Mouse (Mus musculus) myocyte (in vitro differentiated cells): ENCODE measurements around the gene Atrip. TPM values are rescaled to one million over a fixed set of nuclear protein-coding genes. Genes with fewer than 3 reads are reported as not detected.

Experiments used
- H3K27me3 ChIP-seq: one replicate; pipeline ENCODE4 v1.6.1; 2011; ENCODE audit not compliant: control insufficient read depth, insufficient read depth, insufficient read length
- H3K36me3 ChIP-seq: one replicate; pipeline ENCODE4 v1.6.1; 2011; ENCODE audit not compliant: control insufficient read depth, insufficient read depth
- H3K4me2 ChIP-seq: one replicate; pipeline ENCODE4 v1.6.1; 2011; ENCODE audit warnings: low read depth, control low read depth
- H3K4me3 ChIP-seq: one replicate; pipeline ENCODE4 v1.5.1; 2011; ENCODE audit warnings: mild to moderate bottlenecking, control low read depth, moderate library complexity
- H3K79me2 ChIP-seq: one replicate; pipeline ENCODE4 v1.6.1; 2011; ENCODE audit not compliant: control insufficient read depth, insufficient read depth
- H3ac ChIP-seq: one replicate; pipeline ENCODE4 v1.6.1; 2011; ENCODE audit not compliant: control insufficient read depth, insufficient read length
- CEBPB ChIP-seq: IDR thresholded peaks from 2 replicates; pipeline ENCODE4 v1.6.1; 2011; ENCODE audit warnings: mild to moderate bottlenecking, moderate library complexity; ENCODE audit not compliant: poor library complexity, insufficient read depth, severe bottlenecking
- E2F4 ChIP-seq: IDR thresholded peaks from one replicate; pipeline ENCODE4 v1.6.1; 2011; ENCODE audit warnings: mild to moderate bottlenecking, control low read depth, moderate library complexity; ENCODE audit not compliant: insufficient read depth
- MAX ChIP-seq: IDR thresholded peaks from one replicate; pipeline ENCODE4 v1.6.1; 2011; ENCODE audit warnings: low read depth, mild to moderate bottlenecking, control low read depth
- MYOD1 ChIP-seq, 3 experiments: IDR thresholded peaks; one replicate each; pipeline ENCODE4 v1.6.1; 2011; ENCODE audit warnings: control low read depth in 2 of 3, low read depth in 2 of 3, mild to moderate bottlenecking in 2 of 3, moderate library complexity in 1 of 3; ENCODE audit not compliant: insufficient read length in 2 of 3, control insufficient read depth in 1 of 3
- MYOG ChIP-seq, 3 experiments: IDR thresholded peaks; one replicate each; pipeline ENCODE4 v1.6.1; 2011; ENCODE audit warnings: control low read depth in 2 of 3, low read depth in 2 of 3, mild to moderate bottlenecking in 2 of 3; ENCODE audit not compliant: insufficient read length in 2 of 3, control insufficient read depth in 1 of 3, insufficient read depth in 1 of 3
- POLR2A ChIP-seq: IDR thresholded peaks from one replicate; pipeline ENCODE4 v1.6.1; 2011; ENCODE audit warnings: low read depth, mild to moderate bottlenecking, control low read depth, moderate library complexity; ENCODE audit not compliant: insufficient read length
- POLR2AphosphoS2 ChIP-seq: IDR thresholded peaks from one replicate; pipeline ENCODE4 v1.6.1; 2011; ENCODE audit warnings: low read depth, control low read depth; ENCODE audit not compliant: insufficient read length
- REST ChIP-seq: IDR thresholded peaks from one replicate; pipeline ENCODE4 v1.6.1; 2011; ENCODE audit warnings: mild to moderate bottlenecking, control low read depth, moderate library complexity; ENCODE audit not compliant: insufficient read depth, insufficient read length
- SRF ChIP-seq: IDR thresholded peaks from one replicate; pipeline ENCODE4 v1.6.1; 2011; ENCODE audit warnings: low read depth; ENCODE audit not compliant: control insufficient read depth, insufficient read length
- TCF12 ChIP-seq: IDR thresholded peaks from one replicate; pipeline ENCODE4 v1.6.1; 2011; ENCODE audit warnings: mild to moderate bottlenecking, control low read depth; ENCODE audit not compliant: poor library complexity, insufficient read depth, severe bottlenecking
- TCF3 ChIP-seq: IDR thresholded peaks from one replicate; pipeline ENCODE4 v1.6.1; 2011; ENCODE audit warnings: low read depth, control low read depth; ENCODE audit not compliant: insufficient read length
- USF1 ChIP-seq: IDR thresholded peaks from one replicate; pipeline ENCODE4 v1.6.1; 2011; ENCODE audit warnings: low read depth, mild to moderate bottlenecking, control low read depth, moderate library complexity
- polyA plus RNA-seq: library from polyadenylated mRNA; unstranded; fragments of >200 nt; fragmentation: generic; extraction: Trizol; gene quantifications from one replicate; pipeline ENCODE4 v1.2.1, GENCODE M21; 2012; ENCODE audit warnings: missing spikeins

Gene Atrip
- polyA plus RNA-seq, 1 experiment = 9.6 TPM

- no peaks in the 10 kb centered on the region for H3K79me2 ChIP-seq
- H3ac ChIP-seq = no peak overlapping the region
- H3K36me3 ChIP-seq = peaks cover 2% of the 10 kb centered on the region
- H3K4me3 ChIP-seq = no peak overlapping the region
- TF ChIP-seq REST (no peak), MAX (no peak), POLR2AphosphoS2 (no peak)
- no peaks in the 10 kb centered on the region for H3K27me3 ChIP-seq
- H3K4me2 ChIP-seq = no peak overlapping the region
Measured at GRCm38 (mm10) chr9:109119571-109119970, 45.6 kb upstream of the Atrip start.

GRCm38 (mm10) chr9:109118106-109118505, 44.2 kb upstream of the Atrip start:
- no peak overlapping the region for H3ac ChIP-seq
- H3K27me3 ChIP-seq = no peaks in the 10 kb centered on the region
- no peaks in the 10 kb centered on the region for H3K79me2 ChIP-seq
- no peak overlapping the region for H3K4me3 ChIP-seq
- no peak for TF ChIP-seq REST
- TF ChIP-seq USF1 = no peak
- no peak for TF ChIP-seq TCF3
- TF ChIP-seq E2F4 = no peak
- no peak for TF ChIP-seq MYOG (IDR thresholded peaks at IDR 0.05; ENCODE audit: control insufficient read depth in 1 of 3, insufficient read depth in 1 of 3, insufficient read length in 2 of 3, low read depth in 2 of 3)
- TF ChIP-seq SRF = no peak
- TF ChIP-seq TCF12 = no peak
- TF ChIP-seq POLR2A = no peak
- TF ChIP-seq CEBPB = no peak
- TF ChIP-seq MAX = no peak
- no peak for TF ChIP-seq POLR2AphosphoS2
- TF ChIP-seq MYOD1 (IDR thresholded peaks at IDR 0.05; ENCODE audit: control insufficient read depth in 1 of 3, insufficient read length in 2 of 3, low read depth in 2 of 3) = no peak
- peaks cover 5% of the 10 kb centered on the region for H3K36me3 ChIP-seq
- no peak overlapping the region for H3K4me2 ChIP-seq

- peaks cover 5% of the 10 kb centered on the region for H3K36me3 ChIP-seq
- TF ChIP-seq CEBPB (no peak), MYOG (IDR thresholded peaks at IDR 0.05; ENCODE audit: control insufficient read depth in 1 of 3, insufficient read depth in 1 of 3, insufficient read length in 2 of 3, low read depth in 2 of 3) (no peak), SRF (no peak), MYOD1 (IDR thresholded peaks at IDR 0.05; ENCODE audit: control insufficient read depth in 1 of 3, insufficient read length in 2 of 3, low read depth in 2 of 3) (no peak), TCF3 (no peak)
Measured at GRCm38 (mm10) chr9:109116205-109116604, 42.3 kb upstream of the Atrip start.

GRCm38 (mm10) chr9:109114871-109115270, 40.9 kb upstream of the Atrip start:
- peaks cover 5% of the 10 kb centered on the region for H3K36me3 ChIP-seq
- H3K27me3 ChIP-seq = no peaks in the 10 kb centered on the region
- H3K4me3 ChIP-seq = no peak overlapping the region
- no peak overlapping the region for H3ac ChIP-seq
- no peak overlapping the region for H3K4me2 ChIP-seq
- no peaks in the 10 kb centered on the region for H3K79me2 ChIP-seq
- no peak for TF ChIP-seq E2F4
- no peak for TF ChIP-seq REST

More at GRCm38 (mm10) chr9:109116205-109116604, 42.3 kb upstream of the Atrip start:
- Histone ChIP-seq H3ac (no peak overlapping the region), H3K4me2 (no peak overlapping the region), H3K4me3 (no peak overlapping the region), H3K79me2 (no peaks in the 10 kb centered on the region), H3K27me3 (no peaks in the 10 kb centered on the region)

- H3K27me3 ChIP-seq = no peaks in the 10 kb centered on the region
- TF ChIP-seq USF1 = no peak
- no peak for TF ChIP-seq TCF12
- TF ChIP-seq MAX = no peak
- no peak for TF ChIP-seq SRF
- no peak for TF ChIP-seq E2F4
- TF ChIP-seq MYOD1 (IDR thresholded peaks at IDR 0.05; ENCODE audit: control insufficient read depth in 1 of 3, insufficient read length in 2 of 3, low read depth in 2 of 3) = no peak
- no peak for TF ChIP-seq TCF3
- no peak for TF ChIP-seq POLR2AphosphoS2
- TF ChIP-seq CEBPB = no peak
- H3K79me2 ChIP-seq = no peaks in the 10 kb centered on the region
- no peak overlapping the region for H3K4me2 ChIP-seq
- peaks cover 5% of the 10 kb centered on the region for H3K36me3 ChIP-seq
- no peak overlapping the region for H3ac ChIP-seq
- H3K4me3 ChIP-seq = no peak overlapping the region
Measured at GRCm38 (mm10) chr9:109114276-109114675, 40.4 kb upstream of the Atrip start.

DNA sequence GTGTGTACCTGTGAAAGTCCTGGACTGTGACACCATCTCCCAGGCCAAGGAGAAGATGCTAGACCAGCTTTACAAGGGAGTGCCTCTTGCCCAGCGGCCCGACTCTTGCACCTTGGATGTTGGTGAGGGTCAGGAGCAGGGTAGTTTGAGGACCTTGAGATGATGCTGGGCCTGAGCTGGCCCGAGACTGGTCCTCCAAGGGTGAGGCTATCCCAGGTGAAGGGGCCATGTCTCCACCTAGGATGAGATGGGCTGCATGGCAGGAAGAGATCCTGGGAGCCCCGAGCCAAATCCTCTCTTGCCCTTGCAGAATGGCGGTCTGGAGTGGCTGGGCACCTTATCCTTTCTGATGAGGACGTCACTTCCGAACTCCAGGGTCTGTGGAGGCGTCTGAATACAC, 39.4 kb upstream of the Atrip start:
- Histone ChIP-seq H3K4me3 (no peak overlapping the region), H3K4me2 (no peak overlapping the region), H3K36me3 (peaks cover 5% of the 10 kb centered on the region), H3ac (no peak overlapping the region), H3K79me2 (no peaks in the 10 kb centered on the region), H3K27me3 (no peaks in the 10 kb centered on the region)
- TF ChIP-seq MYOG (IDR thresholded peaks at IDR 0.05; ENCODE audit: control insufficient read depth in 1 of 3, insufficient read depth in 1 of 3, insufficient read length in 2 of 3, low read depth in 2 of 3) (no peak), MYOD1 (IDR thresholded peaks at IDR 0.05; ENCODE audit: control insufficient read depth in 1 of 3, insufficient read length in 2 of 3, low read depth in 2 of 3) (no peak), MAX (no peak), TCF3 (no peak), SRF (no peak), USF1 (no peak), E2F4 (no peak), TCF12 (no peak), CEBPB (no peak)
